Mouse (Mus musculus) lung, embryonic 14.5 days (tissue): ENCODE measurements around the gene Hs3st6. TPM values are rescaled to one million over a fixed set of nuclear protein-coding genes. Genes with fewer than 3 reads are reported as not detected.

ENCODE experiments used
- ATAC-seq: fragments of 200-750 bp; cut with Nextera tagmentation; 2 replicates; pipeline ENCODE4 v1.8.0; 2017; ENCODE audit warnings: mild to moderate bottlenecking, moderate TSS enrichment, moderate library complexity; ENCODE audit not compliant: insufficient read depth
- DNase-seq: peaks from one replicate; pipeline ENCODE4 v3.0.0-alpha.2; 2015
- H3K27ac ChIP-seq: fragments of 300-500 bp; sonication (generic); 2 replicates; pipeline ENCODE4 v1.5.1; 2014; ENCODE audit warnings: low read depth, mild to moderate bottlenecking, moderate library complexity
- H3K27me3 ChIP-seq: fragments of 300-500 bp; sonication (generic); 2 replicates; pipeline ENCODE4 v1.6.1; 2014; ENCODE audit warnings: low read length, control low read depth; ENCODE audit not compliant: insufficient read depth
- H3K36me3 ChIP-seq: fragments of 300-500 bp; sonication (generic); 2 replicates; pipeline ENCODE4 v1.6.1; 2014; ENCODE audit warnings: control low read depth; ENCODE audit not compliant: insufficient read depth
- H3K4me1 ChIP-seq: fragments of 300-500 bp; sonication (generic); 2 replicates; pipeline ENCODE4 v1.6.1; 2014; ENCODE audit warnings: antibody characterized with exemption, control low read depth; ENCODE audit not compliant: insufficient read depth
- H3K4me2 ChIP-seq: fragments of 300-500 bp; sonication (generic); 2 replicates; pipeline ENCODE4 v1.6.1; 2014; ENCODE audit warnings: mild to moderate bottlenecking
- H3K4me3 ChIP-seq: fragments of 300-500 bp; sonication (generic); 2 replicates; pipeline ENCODE4 v1.5.1; 2014; ENCODE audit warnings: low read depth, low read length
- H3K9ac ChIP-seq: fragments of 300-500 bp; sonication (generic); 2 replicates; pipeline ENCODE4 v1.6.1; 2014
- H3K9me3 ChIP-seq: fragments of 300-500 bp; sonication (generic); 2 replicates; pipeline ENCODE4 v1.6.1; 2016; ENCODE audit warnings: low read depth, low read length, control low read depth
- CTCF ChIP-seq: IDR thresholded peaks from 2 replicates; pipeline ENCODE4 v1.5.1; 2016; ENCODE audit warnings: antibody characterized with exemption, low read depth
- WGBS: fragments of 180-500 bp; shearing (Covaris S2); extraction: QIAGEN DNeasy Blood & Tissue Kit; methylation state at CpG from one replicate; pipeline ENCODE4 v1.1.7; 2014; 5-methylcytosine and 5-hydroxymethylcytosine counted together
- polyA plus RNA-seq: library from polyadenylated mRNA; unstranded; fragments of >200 nt; fragmentation: Nextera tagmentation; extraction: Ambion mirVana; gene quantifications from 2 replicates; pipeline ENCODE4 v1.2.1, GENCODE M21; 2014

The Hs3st6 gene
- polyA plus RNA-seq, 1 experiment from 2014 or later = 2.9 TPM

GRCm38 (mm10) chr17:24723122-24723880 is 29.5 kb upstream of the Hs3st6 start:
- WGBS = under 1% methylated on average over 12 of the region's 12 CpGs
- TF ChIP-seq CTCF = no peak
- Histone ChIP-seq H3K27ac (peak overlapping the region; percentile 71; the same call in 1 of the 2 replicates), H3K9ac (peak overlapping the region; percentile 83), H3K9me3 (no peaks in the 10 kb centered on the region), H3K4me2 (peak overlapping the region; percentile 86), H3K4me1 (0 out of 2 replicates have a peak, but pooled peaks cover 9% of the 10 kb centered on the region), H3K36me3 (peaks cover 28% of the 10 kb centered on the region), H3K4me3 (peak overlapping the region; percentile 90), H3K27me3 (no peaks in the 10 kb centered on the region)
- ATAC-seq (no peak), DNase-seq (no peak)

- ATAC-seq (no peak), DNase-seq (peak; percentile 12)
- Histone ChIP-seq H3K27ac (peak overlapping the region; percentile 71; the same call in 1 of the 2 replicates), H3K9me3 (no peaks in the 10 kb centered on the region), H3K4me3 (peak overlapping the region; percentile 90), H3K27me3 (no peaks in the 10 kb centered on the region), H3K4me2 (peak overlapping the region; percentile 86), H3K9ac (peak overlapping the region; percentile 83), H3K36me3 (peaks cover 23% of the 10 kb centered on the region), H3K4me1 (0 out of 2 replicates have a peak, but pooled peaks cover 5% of the 10 kb centered on the region)
- under 1% methylated on average over 15 of the region's 15 CpGs for WGBS
- TF ChIP-seq CTCF = no peak
These were observed 29.0 kb upstream of the Hs3st6 start for GRCm38 (mm10) chr17:24723881-24724180.

GRCm38 (mm10) chr17:24724184-24724583 is 28.6 kb upstream of the Hs3st6 start, which contains the start of gene Ndufb10:
Ndufb10 (minus strand) TSS chr17:24724478.
- H3K4me2 ChIP-seq = peak within 1 kb of the TSS; percentile 86
- H3K4me1 ChIP-seq = 0 out of 2 replicates have a peak, but pooled peaks cover 5% of the 10 kb centered on the region
- ATAC-seq (peak; percentile 80), DNase-seq (peak; percentile 99)
- TF ChIP-seq CTCF = peak; percentile 98
- H3K27ac ChIP-seq = peak within 1 kb of the TSS; percentile 71
- H3K9me3 ChIP-seq = no peaks in the 10 kb centered on the region
- WGBS = under 1% methylated on average over 30 of the region's 30 CpGs
- H3K9ac ChIP-seq = peak within 1 kb of the TSS; percentile 83
- H3K36me3 ChIP-seq = peaks cover 23% of the 10 kb centered on the region
- peak within 1 kb of the TSS; percentile 90 for H3K4me3 ChIP-seq
- no peaks in the 10 kb centered on the region for H3K27me3 ChIP-seq

- Histone ChIP-seq H3K27ac (no peak overlapping the region), H3K4me2 (no peak overlapping the region), H3K9me3 (no peaks in the 10 kb centered on the region), H3K36me3 (peaks cover 19% of the 10 kb centered on the region), H3K4me1 (0 out of 2 replicates have a peak, but pooled peaks cover 5% of the 10 kb centered on the region), H3K9ac (no peak overlapping the region), H3K4me3 (no peak overlapping the region), H3K27me3 (no peaks in the 10 kb centered on the region)
- no peak for TF ChIP-seq CTCF
- DNase-seq = no peak
- 71% methylated on average over 3 of the region's 3 CpGs for WGBS
- no peak for ATAC-seq
These were observed 27.0 kb upstream of the Hs3st6 start for GRCm38 (mm10) chr17:24725637-24726390.

GRCm38 (mm10) chr17:24727618-24728017 is 25.2 kb upstream of the Hs3st6 start, which contains the start of gene Rpl3l:
Rpl3l (plus strand) TSS chr17:24727820.
- no peak for TF ChIP-seq CTCF
- H3K4me2 ChIP-seq = no peak within 1 kb of the TSS
- no peaks in the 10 kb centered on the region for H3K27me3 ChIP-seq
- H3K4me3 ChIP-seq = no peak within 1 kb of the TSS
- H3K27ac ChIP-seq = no peak within 1 kb of the TSS
- DNase-seq = no peak
- 0 out of 2 replicates have a peak, but pooled peaks cover 2% of the 10 kb centered on the region for H3K4me1 ChIP-seq
- peaks cover 2% of the 10 kb centered on the region for H3K36me3 ChIP-seq
- ATAC-seq = no peak
- no peak within 1 kb of the TSS for H3K9ac ChIP-seq
- no peaks in the 10 kb centered on the region for H3K9me3 ChIP-seq
- 69% methylated on average over 2 of the region's 2 CpGs for WGBS

- H3K9me3 ChIP-seq = no peaks in the 10 kb centered on the region
- no peak overlapping the region for H3K27ac ChIP-seq
- H3K9ac ChIP-seq = no peak overlapping the region
- H3K4me1 ChIP-seq = 0 out of 2 replicates have a peak, but pooled peaks cover 2% of the 10 kb centered on the region
- no peaks in the 10 kb centered on the region for H3K27me3 ChIP-seq
- TF ChIP-seq CTCF = no peak
- no peak for DNase-seq
- WGBS = 58% methylated on average over 17 of the region's 17 CpGs
- no peak overlapping the region for H3K4me3 ChIP-seq
- no peak overlapping the region for H3K4me2 ChIP-seq
- no peaks in the 10 kb centered on the region for H3K36me3 ChIP-seq
- ATAC-seq = no peak
These were observed 24.6 kb upstream of the Hs3st6 start for GRCm38 (mm10) chr17:24728184-24728583.

- no peaks in the 10 kb centered on the region for H3K27me3 ChIP-seq
- no peak overlapping the region for H3K4me2 ChIP-seq
- no peaks in the 10 kb centered on the region for H3K9me3 ChIP-seq
- ATAC-seq (no peak), DNase-seq (peak; percentile 62)
- H3K4me1 ChIP-seq = no peaks in the 10 kb centered on the region
- H3K4me3 ChIP-seq = no peak overlapping the region
- H3K27ac ChIP-seq = no peak overlapping the region
- no peak overlapping the region for H3K9ac ChIP-seq
- H3K36me3 ChIP-seq = no peaks in the 10 kb centered on the region
- 52% methylated on average over 6 of the region's 6 CpGs for WGBS
- no peak for TF ChIP-seq CTCF
These were observed 23.7 kb upstream of the Hs3st6 start for GRCm38 (mm10) chr17:24729067-24729466.
